Mouse (Mus musculus) adrenal gland, postnatal 4 days (tissue): ENCODE results near the gene Nlrp14. TPM values are rescaled to one million over a fixed set of nuclear protein-coding genes. Genes with fewer than 3 reads are reported as not detected.
"Not testable (repeated sequence)": the region's sequence is repeated elsewhere in the genome, so short reads cannot be mapped to it uniquely, and the experiment has no call there.

Experiments
- DNase-seq, 2 experiments: peaks; one replicate each; pipeline ENCODE4 v3.0.0; 2021 to 2022; ENCODE audit warnings: low spot score in 2 of 2, mixed read lengths in 2 of 2
- long read RNA-seq, 2 experiments: library from polyadenylated mRNA; stranded (forward); transcript quantifications; one replicate each; pipeline ENCODE4 v2.0.0; 2021
- total RNA-seq, 2 experiments: library from RNA; stranded (reverse); gene quantifications; 2 replicates each; pipeline ENCODE4 v1.2.3; 2021

The Nlrp14 gene
- under 1 TPM in 1 of 2 experiments, not detected in 1; 0.17 TPM for total RNA-seq
- long read RNA-seq, experiment 1: 0 reads
- long read RNA-seq, experiment 2: 0 reads

- no peak for DNase-seq
Observed at GRCm38 (mm10) chr7:107166690-107167089, at the start of gene Nlrp14. TSS of gene Nlrp14 (plus strand) at chr7:107166990.

GRCm38 (mm10) chr7:107130983-107131382 lies 35.8 kb upstream of the Nlrp14 start, which contains the start of gene Olfr715:
TSS of gene Olfr715 (minus strand) at chr7:107131083.
- DNase-seq: not testable (repeated sequence)

- not testable (repeated sequence) for DNase-seq
Observed at GRCm38 (mm10) chr7:107138027-107138426, 28.8 kb upstream of the Nlrp14 start, which contains the start of gene Olfr716. TSS of gene Olfr716 (plus strand) at chr7:107138327.

GRCm38 (mm10) chr7:107180406-107180805 lies 13.6 kb downstream of the Nlrp14 start:
- no peak for DNase-seq

- DNase-seq: no peak
Observed at GRCm38 (mm10) chr7:107201817-107202216, 35.0 kb downstream of the Nlrp14 start.

- DNase-seq: no peak
Observed at GRCm38 (mm10) chr7:107207843-107208242, 41.1 kb downstream of the Nlrp14 start.

- no peak for DNase-seq
Observed at GRCm38 (mm10) chr7:107209204-107209860, 42.5 kb downstream of the Nlrp14 start, which contains the start of gene Rbmxl2. TSS of gene Rbmxl2 (plus strand) at chr7:107209445.

GRCm38 (mm10) chr7:107210126-107210576 lies 43.4 kb downstream of the Nlrp14 start:
- DNase-seq: no peak

GRCm38 (mm10) chr7:107215723-107216122 lies 48.9 kb downstream of the Nlrp14 start:
- no peak for DNase-seq

GRCm38 (mm10) chr7:107216845-107217244 lies 50.1 kb downstream of the Nlrp14 start:
- no peak for DNase-seq

- DNase-seq: no peak
Observed at GRCm38 (mm10) chr7:107236854-107237253, 70.1 kb downstream of the Nlrp14 start.

- no peak for DNase-seq
Observed at GRCm38 (mm10) chr7:107237498-107237897, 70.7 kb downstream of the Nlrp14 start.

- DNase-seq: no peak
Observed at GRCm38 (mm10) chr7:107241371-107241883, 74.6 kb downstream of the Nlrp14 start.

Other genes starting within 250 kb of the Nlrp14 start
- gene Olfr709-ps1, start 234.8 kb upstream of the Nlrp14 start, total RNA-seq: under 1 TPM; 0.06 to 0.08 TPM
- not detected for gene Olfr710, start 218.7 kb upstream of the Nlrp14 start, total RNA-seq
- not detected for gene Olfr6, start 203.1 kb upstream of the Nlrp14 start, total RNA-seq
- gene Olfr711, start 191.5 kb upstream of the Nlrp14 start, total RNA-seq: not detected
- not detected for gene Olfr2, start 160.9 kb upstream of the Nlrp14 start, total RNA-seq
- not detected for gene Olfr713, start 135.8 kb upstream of the Nlrp14 start, total RNA-seq
- gene Olfr714, start 96.0 kb upstream of the Nlrp14 start, total RNA-seq: not detected
- not detected for gene Olfr17, start 73.8 kb upstream of the Nlrp14 start, total RNA-seq
- not detected for gene Olfr715b, start 56.6 kb upstream of the Nlrp14 start, total RNA-seq
- not detected for gene Olfr715, start 35.9 kb upstream of the Nlrp14 start, total RNA-seq
- not detected for gene Olfr716, start 28.7 kb upstream of the Nlrp14 start, total RNA-seq
- gene Rbmxl2, start 42.5 kb downstream of the Nlrp14 start, total RNA-seq: not detected
- gene Syt9, start 203.7 kb downstream of the Nlrp14 start, total RNA-seq: 10 to 100 TPM in 1 of 2 experiments, 1 to 10 TPM in 1; 10.0 to 12.8 TPM